Mouse (Mus musculus): Measurements from ENCODE around the gene Isy1.
"Not testable (repeated sequence)": the region's sequence is repeated elsewhere in the genome, so short reads cannot be mapped to it uniquely, and the experiment has no call there.

The Isy1 gene

GRCm38 (mm10) chr6:87776663-87777062 is 61.9 kb downstream of the Isy1 start:
- no peak for DNase-seq

DNA sequence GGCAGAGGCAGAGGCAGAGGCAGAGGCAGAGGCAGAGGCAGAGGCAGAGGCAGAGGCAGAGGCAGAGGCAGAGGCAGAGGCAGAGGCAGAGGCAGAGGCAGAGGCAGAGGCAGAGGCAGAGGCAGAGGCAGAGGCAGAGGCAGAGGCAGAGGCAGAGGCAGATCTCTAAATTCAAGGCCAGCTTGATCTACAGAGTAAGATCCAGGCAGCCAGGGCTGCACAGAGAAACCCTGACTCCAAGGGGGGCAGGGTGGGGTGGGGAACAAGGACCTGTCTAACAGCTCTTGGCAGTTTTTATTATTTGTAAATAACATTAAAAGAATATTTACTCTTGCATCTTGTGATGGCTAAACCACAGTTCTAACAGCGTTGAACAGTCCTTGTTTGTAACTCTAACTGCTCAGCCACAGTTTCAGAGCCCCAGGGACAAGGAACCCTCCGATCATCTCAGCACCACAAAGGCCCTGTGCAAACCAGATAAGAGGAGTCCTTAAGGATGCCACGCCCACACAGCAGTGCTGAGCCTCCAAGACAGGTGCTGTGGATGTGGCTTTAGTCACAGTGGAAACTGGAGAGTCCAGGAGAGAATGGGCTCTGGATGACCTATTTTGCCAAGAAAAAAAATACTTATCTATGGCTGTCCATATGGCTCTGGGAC is 62.9 kb downstream of the Isy1 start:
- DNase-seq, result no peak

GRCm38 (mm10) chr6:87774909-87775308 is 63.7 kb downstream of the Isy1 start:
- no peak for DNase-seq

- DNase-seq, result no peak
Measured at GRCm38 (mm10) chr6:87774466-87774865, 64.1 kb downstream of the Isy1 start.

GRCm38 (mm10) chr6:87770626-87771025 is 68.0 kb downstream of the Isy1 start:
- no peak for DNase-seq

DNA sequence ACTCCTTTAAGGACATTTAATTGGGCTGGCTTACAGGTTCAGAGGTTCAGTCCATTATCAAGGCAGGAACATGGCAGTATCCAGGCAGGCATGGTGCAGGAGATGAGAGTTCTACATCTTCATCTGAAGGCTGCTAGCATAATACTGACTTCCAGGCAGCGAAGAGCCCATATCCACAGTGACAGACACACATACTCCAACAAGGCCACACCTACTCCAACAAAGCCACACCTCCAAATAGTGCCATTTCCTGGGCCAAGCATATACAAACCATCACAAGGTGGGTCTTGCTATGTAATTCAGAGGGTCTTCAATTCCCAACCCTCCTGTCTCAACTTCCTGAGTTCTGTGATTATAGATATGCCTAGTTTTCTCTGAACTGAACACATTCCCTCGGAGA is 74.3 kb downstream of the Isy1 start:
- DNase-seq, result not testable (repeated sequence)
